Mouse (Mus musculus): Measurements from ENCODE around the gene Traf3ip3.
A peak's percentile ranks its signal among the peaks of the same experiment; 100 is the strongest.

Gene Traf3ip3

GRCm38 (mm10) chr1:193207503-193207902, 6.0 kb upstream of the Traf3ip3 start, which contains the start of gene Lamb3:
Gene Lamb3 (plus strand): TSS chr1:193207699.
- DNase-seq (ENCODE audit: low read depth, low spot score) = no peak

- no peak for DNase-seq (ENCODE audit: low read depth, low spot score)
Measured at GRCm38 (mm10) chr1:193205431-193205830, 3.9 kb upstream of the Traf3ip3 start.

GRCm38 (mm10) chr1:193203821-193204220, 2.3 kb upstream of the Traf3ip3 start:
- DNase-seq (ENCODE audit: low read depth, low spot score) = no peak

- no peak for DNase-seq (ENCODE audit: low read depth, low spot score)
Measured at GRCm38 (mm10) chr1:193200640-193201382, 692 bp downstream of the Traf3ip3 start.

GRCm38 (mm10) chr1:193198312-193198711, 3.2 kb downstream of the Traf3ip3 start:
- DNase-seq (ENCODE audit: low read depth, low spot score) = no peak

GRCm38 (mm10) chr1:193197494-193198205, 3.9 kb downstream of the Traf3ip3 start:
- no peak for DNase-seq (ENCODE audit: low read depth, low spot score)

- DNase-seq (ENCODE audit: low read depth, low spot score) = no peak
Measured at GRCm38 (mm10) chr1:193195169-193195810, 6.2 kb downstream of the Traf3ip3 start.

GRCm38 (mm10) chr1:193194416-193195140, 6.9 kb downstream of the Traf3ip3 start:
- no peak for DNase-seq (ENCODE audit: low read depth, low spot score)

GRCm38 (mm10) chr1:193191675-193192283, 9.7 kb downstream of the Traf3ip3 start:
- no peak for DNase-seq (ENCODE audit: low read depth, low spot score)

GRCm38 (mm10) chr1:193189771-193190170, 11.7 kb downstream of the Traf3ip3 start:
- no peak for DNase-seq (ENCODE audit: low read depth, low spot score)

- DNase-seq (ENCODE audit: low read depth, low spot score) = no peak
Measured at GRCm38 (mm10) chr1:193189151-193189621, 12.3 kb downstream of the Traf3ip3 start.

GRCm38 (mm10) chr1:193188257-193188656, 13.2 kb downstream of the Traf3ip3 start:
- DNase-seq (ENCODE audit: low read depth, low spot score) = no peak

GRCm38 (mm10) chr1:193181104-193181503, 20.4 kb downstream of the Traf3ip3 start:
- DNase-seq (ENCODE audit: low read depth, low spot score) = no peak

- DNase-seq (ENCODE audit: low read depth, low spot score) = no peak
Measured at GRCm38 (mm10) chr1:193174143-193174733, 27.3 kb downstream of the Traf3ip3 start.

- DNase-seq (ENCODE audit: low read depth, low spot score) = no peak
Measured at GRCm38 (mm10) chr1:193173810-193174129, 27.7 kb downstream of the Traf3ip3 start.

- DNase-seq (ENCODE audit: low read depth, low spot score) = peak; percentile 97
Measured at GRCm38 (mm10) chr1:193172991-193173809, 28.3 kb downstream of the Traf3ip3 start.

- no peak for DNase-seq (ENCODE audit: low read depth, low spot score)
Measured at GRCm38 (mm10) chr1:193169856-193170255, 31.6 kb downstream of the Traf3ip3 start.

GRCm38 (mm10) chr1:193169228-193169627, 32.3 kb downstream of the Traf3ip3 start:
- no peak for DNase-seq (ENCODE audit: low read depth, low spot score)

- DNase-seq (ENCODE audit: low read depth, low spot score) = no peak
Measured at GRCm38 (mm10) chr1:193167746-193168145, 33.8 kb downstream of the Traf3ip3 start, which contains the start of gene A130010J15Rik. Gene A130010J15Rik (plus strand): TSS chr1:193168046.
